Mouse (Mus musculus) left cerebral cortex, postnatal 25 days (tissue): ENCODE results near the gene Alkbh6. TPM values are rescaled to one million over a fixed set of nuclear protein-coding genes. Genes with fewer than 3 reads are reported as not detected.

Experiments used
- DNase-seq, 2 experiments: peaks; one replicate each; pipeline ENCODE4 v3.0.0; 2022; ENCODE audit warnings: low spot score in 2 of 2, mixed read lengths in 1 of 2
- intact Hi-C: fragments of 180-260 bp; cut with DNase I; formaldehyde crosslinking; loops from one replicate; pipeline ENCODE4 v1.15.1; 2025
- total RNA-seq, 2 experiments: library from RNA; stranded (reverse); gene quantifications; 2 replicates each; pipeline ENCODE4 v1.2.3; 2021

Alkbh6 gene
- total RNA-seq, 2 experiments from 2014 or later, result 63.6 to 64.4 TPM

GRCm38 (mm10) chr7:30323795-30324194 lies 15.3 kb downstream of the Alkbh6 start, which contains the start of gene Sdhaf1:
Sdhaf1 (minus strand) TSS chr7:30323895.
- intact Hi-C loops, result no loop called here
- DNase-seq, result no peak

DNA sequence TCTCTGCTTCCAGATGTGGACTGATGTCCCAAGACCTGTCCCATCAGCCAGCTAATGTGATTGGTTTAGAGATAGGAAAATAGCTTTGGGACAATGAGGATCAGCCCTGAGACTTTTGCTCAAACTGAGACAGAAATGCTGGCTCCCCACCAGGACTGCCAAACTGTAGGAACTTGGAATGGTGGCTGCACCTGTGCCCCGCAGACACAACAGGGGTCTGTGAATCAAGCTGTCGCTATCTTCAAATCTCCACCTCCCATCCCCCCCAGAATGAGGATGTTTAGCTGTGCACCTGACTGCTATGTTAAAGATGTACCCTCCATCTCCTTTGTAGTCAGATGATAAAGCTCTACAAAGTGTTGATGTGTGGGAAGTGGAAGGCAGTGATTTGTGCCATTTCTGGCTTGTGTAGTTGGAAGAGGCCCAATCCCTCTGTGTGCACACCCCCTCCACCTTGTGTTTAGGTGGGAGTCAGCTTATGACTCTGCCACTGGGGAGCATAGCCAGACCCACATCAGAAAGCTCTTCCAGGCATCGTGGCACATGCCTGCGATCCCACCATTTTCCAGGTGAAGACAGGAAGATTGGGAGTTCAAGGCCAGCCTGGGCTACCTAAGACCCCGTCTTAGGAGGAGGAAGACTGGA lies 15.9 kb downstream of the Alkbh6 start:
- intact Hi-C loops, result no loop called here
- DNase-seq, result peak; percentile 45 to 91

DNA sequence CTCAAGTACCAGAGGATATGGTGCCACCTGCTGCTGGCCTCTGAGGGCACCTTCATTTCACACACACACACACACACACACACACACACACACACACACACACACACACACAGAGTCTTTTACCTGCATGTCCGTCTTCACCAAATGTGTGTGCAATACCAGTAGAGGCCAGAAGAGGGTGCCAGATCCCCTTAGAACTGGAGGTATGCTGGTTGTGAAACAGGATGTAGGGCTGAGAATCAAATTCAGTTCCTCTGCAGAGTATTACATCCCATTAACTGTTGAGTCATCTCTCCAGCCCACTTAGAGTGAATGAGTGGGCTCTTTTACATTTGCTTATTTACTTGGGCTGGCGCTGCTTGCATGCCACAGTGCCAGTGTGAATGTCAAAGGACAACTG lies 16.8 kb downstream of the Alkbh6 start:
- intact Hi-C loops, result no loop called here
- DNase-seq, result no peak

DNA sequence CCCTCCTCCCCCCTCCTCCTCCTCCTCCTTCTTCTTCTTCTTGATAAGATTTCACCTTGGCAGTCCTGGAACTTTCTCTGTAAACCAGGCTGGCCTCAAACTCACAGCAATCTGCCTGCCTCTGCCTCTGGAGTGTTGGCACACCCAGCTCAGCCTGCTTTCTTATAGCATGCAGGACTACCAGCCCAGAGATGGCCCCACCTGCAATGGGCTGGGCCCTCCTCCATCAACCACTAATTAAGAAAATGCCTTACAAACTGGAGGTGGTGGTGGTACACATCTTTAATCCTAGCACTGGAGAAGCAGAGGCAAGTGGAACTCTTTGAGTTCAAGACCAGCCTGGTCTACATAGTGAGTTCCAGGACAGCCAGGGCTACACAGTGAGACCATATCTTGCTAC lies 17.9 kb downstream of the Alkbh6 start:
- intact Hi-C loops, result no loop called here
- no peak for DNase-seq

GRCm38 (mm10) chr7:30327140-30327539 lies 18.6 kb downstream of the Alkbh6 start:
- no peak for DNase-seq

DNA sequence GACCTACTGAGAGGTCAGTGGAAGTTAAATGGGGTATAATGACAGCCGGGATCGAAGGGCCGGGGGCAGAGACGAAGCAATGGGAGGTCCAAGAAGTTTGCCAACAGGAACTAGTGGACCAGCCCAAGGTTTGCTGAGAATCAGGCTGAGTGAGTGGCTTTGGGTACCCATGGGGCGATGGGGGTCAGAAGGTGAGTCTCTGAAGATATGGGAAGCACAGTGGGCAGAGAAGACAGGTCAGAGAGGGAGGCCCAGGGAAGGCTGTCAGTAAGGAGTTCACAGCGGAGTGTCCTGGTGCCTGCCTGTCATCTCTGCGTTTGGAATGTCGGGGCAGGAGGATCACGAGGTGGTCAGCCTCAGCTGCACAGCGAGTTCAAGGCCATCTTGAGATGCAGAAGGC lies 19.9 kb downstream of the Alkbh6 start:
- DNase-seq, result no peak
- intact Hi-C loops, result no loop called here

More at GRCm38 (mm10) chr7:30327140-30327539, 18.6 kb downstream of the Alkbh6 start:
- intact Hi-C loops, result no loop called here

GRCm38 (mm10) chr7:30331887-30332286 lies 23.4 kb downstream of the Alkbh6 start:
- peak; percentile 92 to 98 for DNase-seq
- intact Hi-C loops, result no loop called here

- intact Hi-C loops, result no loop called here
- DNase-seq, result no peak
Observed at GRCm38 (mm10) chr7:30332622-30333259, 24.2 kb downstream of the Alkbh6 start.

- DNase-seq, result peak; percentile 85 to 86
- intact Hi-C loops, result no loop called here
Observed at GRCm38 (mm10) chr7:30333436-30333835, 24.9 kb downstream of the Alkbh6 start.

DNA sequence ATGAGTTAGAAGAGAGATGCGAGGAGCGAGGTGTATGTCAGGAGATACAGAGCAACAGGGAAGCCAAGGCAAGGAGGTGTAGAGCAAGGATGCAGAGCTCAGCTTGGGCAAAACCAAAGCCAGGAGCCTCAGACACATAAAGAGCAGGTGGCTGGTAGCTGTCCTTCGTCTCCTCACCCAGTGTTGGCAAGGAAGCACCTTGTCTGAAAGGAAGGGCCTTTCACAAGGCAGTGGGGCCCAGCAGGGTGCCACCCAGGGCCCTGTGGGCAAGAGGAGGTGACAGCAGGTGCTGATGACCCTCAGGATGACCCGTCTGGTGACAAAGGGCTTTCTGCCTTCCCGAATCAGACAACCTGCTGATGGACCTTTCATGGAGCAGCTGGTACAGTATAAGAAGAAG lies 26.0 kb downstream of the Alkbh6 start:
- DNase-seq, result no peak
- intact Hi-C loops, result no loop called here

DNA sequence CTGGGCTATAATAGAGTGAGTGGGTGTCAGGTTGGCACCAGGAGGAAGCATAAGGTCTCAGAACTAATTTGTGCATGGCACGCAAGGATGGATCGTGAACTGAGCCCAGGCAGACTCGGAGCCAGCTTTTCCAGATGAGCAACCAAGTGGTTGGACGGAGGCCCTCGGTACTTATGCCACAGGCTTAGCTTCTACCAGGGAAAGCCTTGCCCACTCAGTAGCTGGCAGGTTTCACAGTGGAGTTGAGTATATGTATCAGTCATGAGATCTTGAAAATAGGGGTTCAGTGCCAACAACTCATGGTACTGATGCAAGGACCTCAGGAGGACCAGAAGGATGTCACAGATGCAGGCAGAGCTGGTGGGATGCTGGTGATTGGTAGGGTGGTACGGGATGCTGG lies 27.2 kb downstream of the Alkbh6 start:
- intact Hi-C loops, result loop anchor here (2.0 kb wide), 1 partner anchor 95 kb away; no protein-coding TSS in a partner anchor
- peak in 1 of 2 experiments; percentile 49 for DNase-seq

DNA sequence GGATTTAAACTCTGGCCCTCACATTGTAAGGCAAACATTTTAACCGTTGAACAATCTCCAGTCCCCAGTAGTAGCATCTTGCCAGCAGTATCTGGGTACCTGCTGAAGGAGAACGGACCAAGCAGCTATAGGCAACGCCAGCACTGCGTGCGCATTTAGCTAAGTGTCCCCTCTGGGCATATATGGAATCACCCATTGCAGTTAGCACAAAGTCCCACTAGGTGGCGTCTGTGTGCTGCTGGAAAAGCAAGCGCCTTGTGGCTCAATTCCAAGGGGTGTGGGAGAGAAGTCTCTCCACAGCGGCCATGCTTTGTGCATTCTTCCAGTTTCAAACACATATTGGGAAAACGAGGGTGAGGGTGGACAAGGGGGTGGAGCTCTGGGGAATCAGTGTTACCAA lies 27.9 kb downstream of the Alkbh6 start:
- DNase-seq, result peak; percentile 89 to 94
- intact Hi-C loops, result loop anchor here (2.0 kb wide), 1 partner anchor 94 kb away; no protein-coding TSS in a partner anchor

- DNase-seq, result no peak
- intact Hi-C loops, result no loop called here
Observed at GRCm38 (mm10) chr7:30339432-30340109, 31.1 kb downstream of the Alkbh6 start.

GRCm38 (mm10) chr7:30346635-30347379 lies 38.3 kb downstream of the Alkbh6 start:
- intact Hi-C loops, result no loop called here

DNA sequence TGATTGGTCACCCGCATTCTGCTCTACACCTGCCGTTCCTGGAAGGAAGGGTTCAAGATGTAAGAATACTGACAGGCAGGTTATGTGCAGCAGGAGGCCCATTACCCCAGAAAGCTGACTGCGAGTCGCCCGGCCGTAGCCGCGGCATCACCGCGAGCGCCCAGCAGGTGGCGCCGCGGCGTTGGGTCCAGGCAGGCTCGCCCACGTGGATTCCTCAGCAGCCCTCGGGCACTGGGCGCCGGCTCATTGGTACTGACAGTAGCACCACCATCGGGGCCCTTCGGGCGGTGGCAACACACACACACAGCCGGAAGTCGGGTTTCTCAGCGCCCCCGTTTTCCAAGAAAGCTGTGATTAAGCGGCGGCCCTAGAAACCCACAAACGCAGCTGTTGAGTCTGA lies 39.3 kb downstream of the Alkbh6 start:
- DNase-seq, result peak; percentile 89 to 93
- intact Hi-C loops, result no loop called here

More at GRCm38 (mm10) chr7:30346635-30347379, 38.3 kb downstream of the Alkbh6 start:
- DNase-seq, result no peak

DNA sequence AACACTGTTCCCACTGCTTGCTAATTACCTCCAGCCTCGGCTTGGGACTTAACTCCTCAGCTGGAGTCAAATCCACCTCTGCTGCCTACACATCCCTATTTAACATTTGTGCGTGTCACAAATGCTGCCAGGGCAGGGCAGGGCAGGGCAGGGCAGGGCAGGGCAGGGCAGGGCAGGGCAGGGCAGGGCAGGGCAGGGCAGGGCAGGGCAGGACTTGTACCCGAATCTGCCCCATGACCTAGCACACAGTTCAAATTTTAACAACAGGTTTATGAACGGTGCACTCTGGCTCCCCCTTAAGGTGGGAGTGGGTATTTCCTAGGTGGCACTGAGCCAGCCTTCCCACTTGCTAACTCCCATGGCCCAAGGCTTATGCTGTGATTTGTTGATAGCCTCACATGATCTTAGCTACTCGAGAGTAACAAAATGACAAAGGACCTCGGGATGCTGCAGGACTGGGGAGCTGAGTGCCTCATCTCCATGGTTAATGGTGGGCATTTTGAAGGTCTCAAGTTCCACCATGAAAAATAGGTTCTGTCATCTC lies 44.8 kb downstream of the Alkbh6 start:
- intact Hi-C loops, result no loop called here
- peak; percentile 70 to 74 for DNase-seq

- DNase-seq, result no peak
- intact Hi-C loops, result no loop called here
Observed at GRCm38 (mm10) chr7:30354059-30354458, 45.5 kb downstream of the Alkbh6 start.

DNA sequence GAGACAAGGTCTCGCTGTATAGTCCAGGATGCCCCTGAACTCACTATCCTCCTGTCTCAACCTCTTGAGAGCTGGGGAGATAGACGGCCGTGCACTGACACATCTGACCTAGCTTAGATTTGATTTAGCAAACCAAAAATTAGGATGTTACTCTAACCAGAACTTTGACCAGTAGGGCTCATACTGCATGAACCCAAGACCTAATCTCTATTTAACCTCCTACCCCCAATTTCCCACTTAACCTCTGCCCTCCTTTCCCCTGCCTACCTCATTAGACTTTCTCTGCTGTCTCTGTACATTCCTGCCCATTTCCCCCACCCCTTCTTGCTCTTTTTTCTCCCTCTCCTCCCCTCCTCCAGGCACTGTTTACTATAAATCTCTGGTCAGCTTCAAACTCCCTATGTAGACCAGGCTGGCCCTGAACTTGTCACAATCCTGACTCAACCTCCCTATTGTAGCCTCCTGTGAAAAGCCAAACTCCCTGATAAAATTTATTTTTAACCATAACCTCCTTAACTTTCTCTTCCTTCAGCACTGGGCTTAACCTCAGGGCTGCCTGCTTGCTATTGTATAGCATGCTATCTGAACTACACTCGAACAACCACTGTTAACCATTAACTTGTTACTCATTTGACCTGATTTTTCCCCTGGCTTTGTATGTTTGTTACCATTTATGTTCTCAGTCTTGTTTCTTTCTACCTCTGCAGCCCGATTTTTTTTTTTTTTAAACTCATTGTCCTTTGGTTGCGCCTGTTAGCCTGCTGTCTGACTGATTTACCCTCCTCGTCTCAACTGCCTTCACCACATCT lies 50.1 kb downstream of the Alkbh6 start:
- intact Hi-C loops, result no loop called here

More for the DNA sequence above, 50.1 kb downstream of the Alkbh6 start:
- DNase-seq, result no peak
